Comparison of ENCODE assay signal across 9 mouse cellular contexts in genomic region chr12:100275850-100276249, GRCm38 (mm10).
DNase-seq lines count a peak whose midpoint lies in the region; ATAC-seq and TF ChIP-seq lines count a peak whose summit lies in the region.
"Had no signal": no experiment of that assay in that cellular context is flagged by ENCODE, and none has a peak within 500 bp of the region (broad histone marks: within the 10 kb centered on the region; RNA-seq: fewer than 3 reads in every experiment).

No protein-coding gene starts in this region.

- TF ChIP-seq CTCF in kidney, adult 2 months (conservative IDR thresholded peaks at IDR 0.05; ENCODE audit: insufficient read depth, insufficient read length, low read depth, low read length) = no peak

- DNase-seq in cerebellum, postnatal 14 days = peak; percentile 57 to 66
- no peak for DNase-seq in cerebellum, adult 9-10 months
- DNase-seq in 416B (ENCODE audit: low read depth) = peak; percentile 64
- peak; percentile 78 for DNase-seq in gastrocnemius, postnatal 10 days
- peak; percentile 92 for DNase-seq in kidney, adult 2 months
- no peak for DNase-seq in right cerebral cortex, postnatal 4 days
- DNase-seq in B cell, adult 2 months = no peak

- no peaks in the 10 kb centered on the region for H3K36me3 ChIP-seq in kidney, adult 2 months (ENCODE audit: control insufficient read depth, insufficient read depth, low read length)
- no peaks in the 10 kb centered on the region for H3K36me3 ChIP-seq in midbrain, embryonic 13.5 days
- H3K36me3 ChIP-seq: embryonic facial prominence, embryonic 13.5 days had no signal

- no peak overlapping the region for H3K4me2 ChIP-seq in midbrain, embryonic 13.5 days (replicated peaks)

- 51% methylated on average over 5 of the region's 5 CpGs for WGBS in kidney, adult 2 months
- WGBS in midbrain, embryonic 13.5 days = 85% methylated on average over 5 of the region's 5 CpGs

- no peak for TF ChIP-seq POLR2A in kidney, adult 2 months (IDR thresholded peaks at IDR 0.05; ENCODE audit: low read depth, low read length)

- no peak overlapping the region for H3K9ac ChIP-seq in midbrain, embryonic 13.5 days (replicated peaks)
- H3K9ac ChIP-seq: embryonic facial prominence, embryonic 13.5 days had no signal

- no peaks in the 10 kb centered on the region for H3K27me3 ChIP-seq in kidney, adult 2 months (replicated peaks; ENCODE audit: control insufficient read depth, insufficient read depth, low read length)
- H3K27me3 ChIP-seq in midbrain, embryonic 13.5 days = no peaks in the 10 kb centered on the region
- H3K27me3 ChIP-seq: embryonic facial prominence, embryonic 13.5 days had no signal

- H3K9me3 ChIP-seq in midbrain, embryonic 13.5 days = no peaks in the 10 kb centered on the region
- H3K9me3 ChIP-seq: embryonic facial prominence, embryonic 13.5 days had no signal

- H3K27ac ChIP-seq in kidney, adult 2 months (ENCODE audit: insufficient read depth, low read depth, low read length) = no peak overlapping the region
- peak overlapping the region; percentile 67 for H3K27ac ChIP-seq in midbrain, embryonic 13.5 days
- H3K27ac ChIP-seq: embryonic facial prominence, embryonic 13.5 days had no signal

- H3K4me3 ChIP-seq in kidney, adult 2 months (ENCODE audit: insufficient read depth, low read depth, low read length) = no peak overlapping the region
- no peak overlapping the region for H3K4me3 ChIP-seq in midbrain, embryonic 13.5 days (replicated peaks)
- H3K4me3 ChIP-seq: embryonic facial prominence, embryonic 13.5 days had no signal

- 0 out of 2 replicates have a peak, but pooled peaks cover 2% of the 10 kb centered on the region for H3K4me1 ChIP-seq in kidney, adult 2 months (ENCODE audit: control insufficient read depth, insufficient read depth, low read length)
- peaks cover 36% of the 10 kb centered on the region for H3K4me1 ChIP-seq in midbrain, embryonic 13.5 days (replicated peaks)

- ATAC-seq in midbrain, embryonic 13.5 days = peak; percentile 24; the same call in 1 of the 2 replicates

Comparison
In these comparisons a context has a peak if more than half of its experiments do, and no peak if none do; other contexts are left out.
1. DNase-seq: peak in cerebellum, postnatal 14 days (2 of 2), 416B (single experiment), gastrocnemius, postnatal 10 days (single experiment) and kidney, adult 2 months (single experiment); none in cerebellum, adult 9-10 months (single experiment), right cerebral cortex, postnatal 4 days (single experiment) and B cell, adult 2 months (0 of 2).